Mouse (Mus musculus): Measurements from ENCODE around the gene Ugp2.

- no peak for TF ChIP-seq CTCF (IDR thresholded peaks at IDR 0.05; ENCODE audit: control insufficient read depth, insufficient read depth, insufficient read length)
- no peak for TF ChIP-seq MAX (IDR thresholded peaks at IDR 0.05)
- no peak for TF ChIP-seq MYOG (IDR thresholded peaks at IDR 0.05; ENCODE audit: control insufficient read depth, extremely low read depth, insufficient read length)
These were observed 48.7 kb downstream of the Ugp2 start for GRCm38 (mm10) chr11:21322349-21322748.
